Mouse (Mus musculus) heart, postnatal 25 days (tissue): ENCODE results near the gene Hmx3. TPM values are rescaled to one million over a fixed set of nuclear protein-coding genes. Genes with fewer than 3 reads are reported as not detected.

Experiments
- DNase-seq: peaks from one replicate; pipeline ENCODE4 v3.0.0; 2022; ENCODE audit warnings: low spot score
- intact Hi-C: fragments of 180-260 bp; cut with DNase I; formaldehyde crosslinking; loops from one replicate; pipeline ENCODE4 v1.15.1; 2025
- total RNA-seq, 2 experiments: library from RNA; stranded (reverse); gene quantifications; 2 replicates each; pipeline ENCODE4 v1.2.3; 2021

Hmx3 gene
- total RNA-seq, 2 experiments from 2014 or later, result not detected

DNA sequence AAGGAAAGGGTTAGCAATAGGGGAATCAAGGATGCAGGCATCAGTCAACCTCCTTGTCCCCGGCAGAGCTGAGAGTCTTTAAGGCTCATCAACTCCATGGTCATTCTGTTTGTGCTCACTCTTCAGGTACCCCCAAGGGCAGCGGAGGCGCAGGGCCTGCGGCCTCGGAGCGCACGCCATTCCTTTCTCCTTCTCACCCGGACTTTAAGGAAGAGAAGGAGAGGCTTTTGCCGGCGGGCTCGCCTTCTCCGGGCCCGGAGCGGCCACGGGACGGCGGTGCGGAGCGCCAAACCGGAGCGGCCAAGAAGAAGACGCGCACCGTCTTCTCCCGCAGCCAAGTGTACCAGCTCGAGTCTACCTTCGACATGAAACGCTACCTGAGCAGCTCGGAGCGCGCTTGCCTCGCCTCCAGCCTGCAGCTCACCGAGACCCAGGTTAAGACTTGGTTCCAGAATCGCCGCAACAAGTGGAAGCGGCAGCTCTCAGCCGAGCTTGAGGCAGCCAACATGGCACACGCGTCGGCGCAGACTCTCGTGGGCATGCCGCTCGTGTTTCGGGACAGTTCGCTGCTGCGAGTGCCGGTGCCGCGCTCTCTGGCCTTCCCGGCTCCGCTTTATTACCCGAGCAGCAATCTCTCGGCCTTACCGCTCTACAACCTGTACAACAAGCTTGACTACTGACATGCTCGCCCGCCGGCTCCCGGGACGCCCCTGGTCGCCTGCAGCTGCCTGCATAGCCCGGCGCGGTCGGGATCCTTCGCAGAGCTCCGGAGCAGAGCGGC lies 12.8 kb downstream of the Hmx3 start:
- intact Hi-C loops, result loop anchor here (5.0 to 10.0 kb wide), 2 partner anchors 193 to 999 kb away; partner anchors contain the start of gene 2310057M21Rik
- no peak for DNase-seq

GRCm38 (mm10) chr7:131556116-131556515 lies 13.4 kb downstream of the Hmx3 start:
- DNase-seq, result no peak
- intact Hi-C loops, result loop anchor here (5.0 to 10.0 kb wide), 2 partner anchors 194 to 999 kb away; partner anchors contain the start of gene 2310057M21Rik

GRCm38 (mm10) chr7:131556541-131557271 lies 14.0 kb downstream of the Hmx3 start:
- no peak for DNase-seq
- intact Hi-C loops, result loop anchor here (5.0 to 10.0 kb wide), 2 partner anchors 194 to 998 kb away; partner anchors contain the start of gene 2310057M21Rik

GRCm38 (mm10) chr7:131557751-131558150 lies 15.1 kb downstream of the Hmx3 start:
- no peak for DNase-seq
- intact Hi-C loops, result loop anchor here (2.0 to 10.0 kb wide), 3 partner anchors 13 to 997 kb away; partner anchors contain the start of gene 2310057M21Rik

DNA sequence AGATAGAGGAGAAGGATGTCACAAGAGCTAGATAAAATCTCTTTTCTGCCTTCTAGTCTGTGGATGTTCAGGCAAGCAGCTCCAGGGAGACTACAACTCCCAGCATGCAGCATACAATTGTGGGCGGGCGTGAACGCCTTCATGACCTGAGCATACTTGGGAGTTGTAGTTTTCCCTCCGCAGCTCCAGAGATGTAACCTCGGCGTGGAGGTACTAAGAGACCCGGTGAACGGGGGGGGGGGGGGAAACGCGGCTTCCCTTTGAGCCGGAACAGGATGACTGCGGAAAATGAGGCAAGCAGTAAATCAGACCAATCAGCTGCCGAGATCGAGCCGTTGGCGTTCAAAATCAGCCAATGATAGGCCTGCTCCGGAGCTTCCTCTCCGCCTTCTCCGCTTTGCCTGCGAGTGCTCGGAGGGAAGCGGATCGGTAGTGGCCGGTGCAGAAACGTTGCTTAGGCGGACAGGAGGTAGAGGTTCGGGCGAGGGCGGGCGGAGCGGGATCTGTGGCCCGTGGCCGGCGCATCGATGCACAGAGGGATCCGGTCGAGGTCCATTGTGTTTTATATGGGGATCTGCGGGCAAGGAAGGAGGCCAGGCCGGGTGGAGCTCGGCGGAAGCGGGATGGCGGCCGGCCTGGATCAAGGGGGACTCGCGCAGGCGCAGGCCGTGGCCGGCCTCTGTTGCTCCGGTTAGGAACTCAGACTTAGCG lies 17.5 kb downstream of the Hmx3 start, which contains the start of gene Bub3:
Bub3 (plus strand) TSS at position 237 of the 711 bp plus-strand sequence.
- intact Hi-C loops, result loop anchor here (2.0 to 10.0 kb wide), 4 partner anchors 15 to 995 kb away; partner anchors contain the start of genes 2310057M21Rik, Acadsb and Ikzf5
- peak; percentile 89 for DNase-seq

GRCm38 (mm10) chr7:131560697-131561042 lies 18.0 kb downstream of the Hmx3 start:
- no peak for DNase-seq
- intact Hi-C loops, result loop anchor here (5.0 kb wide), 1 partner anchor 148 kb away; the partner anchor contains the start of genes Acadsb and Ikzf5

DNA sequence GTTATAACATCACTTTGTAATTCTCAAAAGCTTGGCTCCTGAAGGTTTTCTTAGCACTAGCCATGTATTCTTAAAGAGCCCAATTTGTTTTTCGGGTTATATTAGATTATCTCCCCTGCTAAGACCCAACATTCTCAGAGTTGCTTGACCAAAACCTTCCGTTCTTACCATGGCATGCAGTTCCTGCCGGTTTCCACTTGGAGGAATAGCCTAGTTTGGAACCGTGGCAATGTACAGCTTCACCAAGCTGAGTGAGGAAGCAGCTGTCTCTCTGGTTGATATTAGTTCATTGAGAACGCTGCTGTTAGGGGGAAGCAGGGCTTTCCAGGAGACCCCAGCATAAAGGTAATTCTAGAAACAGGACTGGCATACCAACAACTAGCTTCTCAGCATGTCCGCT lies 32.6 kb downstream of the Hmx3 start:
- DNase-seq, result no peak
- intact Hi-C loops, result no loop called here

- intact Hi-C loops, result no loop called here
- DNase-seq, result no peak
Measured at GRCm38 (mm10) chr7:131582178-131582577, 39.5 kb downstream of the Hmx3 start.

- intact Hi-C loops, result no loop called here
Measured at GRCm38 (mm10) chr7:131585551-131585950, 42.9 kb downstream of the Hmx3 start.

More at GRCm38 (mm10) chr7:131585551-131585950, 42.9 kb downstream of the Hmx3 start:
- DNase-seq, result no peak

Other genes with a start within 250 kb of the Hmx3 start
- gene Cuzd1, start 220.6 kb upstream of the Hmx3 start, total RNA-seq, result under 1 TPM; 0.18 to 0.45 TPM
- gene Fam24b, start 213.4 kb upstream of the Hmx3 start, total RNA-seq, result not detected
- not detected for gene Fam24a, start 209.0 kb upstream of the Hmx3 start, total RNA-seq
- 10 to 100 TPM; 10.9 to 11.0 TPM for gene 2310057M21Rik, start 180.1 kb upstream of the Hmx3 start, total RNA-seq
- gene Pstk, start 171.7 kb upstream of the Hmx3 start, total RNA-seq, result 10 to 100 TPM; 43.3 to 50.5 TPM
- gene Ikzf5, start 132.3 kb upstream of the Hmx3 start, total RNA-seq, result 10 to 100 TPM; 33.5 to 37.8 TPM
- gene Acadsb, start 132.3 kb upstream of the Hmx3 start, total RNA-seq, result 100 to 1,000 TPM; 166 to 170 TPM
- gene Hmx2, start 5.9 kb downstream of the Hmx3 start, total RNA-seq, result not detected
- 10 to 100 TPM; 32.5 to 32.8 TPM for gene Bub3, start 17.4 kb downstream of the Hmx3 start, total RNA-seq